Mouse (Mus musculus): ENCODE data around the gene Pak4. TPM values are rescaled to one million over a fixed set of nuclear protein-coding genes. Genes with fewer than 3 reads are reported as not detected.
"Not testable (repeated sequence)": the region's sequence is repeated elsewhere in the genome, so short reads cannot be mapped to it uniquely, and the experiment has no call there.

The Pak4 gene
- polyA plus RNA-seq, 1 experiment from 2014 or later, result 18.1 TPM

DNA sequence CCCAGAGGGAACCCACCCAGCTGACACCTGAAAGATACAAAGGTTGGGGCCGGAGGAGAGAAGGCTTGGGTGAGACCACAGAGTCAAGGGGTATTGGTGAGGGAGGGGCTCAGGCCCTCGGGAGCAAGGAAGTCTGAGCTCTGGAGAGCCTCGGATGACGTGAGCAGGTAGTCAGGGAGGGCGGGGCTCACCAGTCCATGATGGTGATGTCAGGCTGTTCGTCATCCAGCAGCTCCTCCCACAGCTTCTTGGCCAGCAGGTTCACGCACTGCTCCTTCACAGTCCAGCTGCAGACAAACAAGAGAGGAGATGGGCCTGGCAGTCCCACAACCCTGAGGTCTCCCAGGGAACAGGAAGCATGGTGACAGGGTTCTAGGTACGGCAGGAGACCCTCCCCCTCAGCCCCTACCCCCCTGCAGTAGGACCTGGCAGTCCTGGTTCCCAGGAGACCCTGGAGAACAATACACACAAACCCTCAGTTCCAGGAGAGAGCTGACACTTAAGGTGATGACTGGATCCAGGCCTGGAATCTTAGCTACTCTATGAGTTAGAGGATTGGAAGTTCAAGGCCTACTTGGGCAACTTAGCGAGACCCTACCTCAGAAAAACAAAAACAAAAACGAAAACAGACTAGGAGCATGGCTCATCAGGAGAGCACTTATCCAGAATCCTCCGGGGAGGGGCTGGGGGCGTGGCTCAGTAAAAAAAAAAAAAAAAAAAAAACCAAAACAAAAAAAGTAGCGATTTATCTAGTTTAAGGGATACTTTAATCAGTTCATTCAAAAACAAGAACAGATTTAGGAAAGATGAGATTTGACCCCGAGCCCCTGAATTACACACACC is 52.7 kb downstream of the Pak4 start:
- H3K27ac ChIP-seq (ENCODE audit: low read length), result no peak overlapping the region
- H3K4me1 ChIP-seq (ENCODE audit: control insufficient read depth, insufficient read depth, low read length), result peaks cover 15% of the 10 kb centered on the region; the same call in 1 of the 2 replicates
- 26% methylated on average over 14 of the region's 14 CpGs for WGBS
- no peak overlapping the region for H3K4me2 ChIP-seq (ENCODE audit: low read length)
- H3K4me3 ChIP-seq (ENCODE audit: low read depth, low read length), result no peak overlapping the region
- H3K36me3 ChIP-seq (ENCODE audit: control insufficient read depth, insufficient read depth, low read length), result no peaks in the 10 kb centered on the region
- peak; percentile 52; the same call in 1 of the 2 replicates for ATAC-seq
- no peak overlapping the region for H3K9ac ChIP-seq (ENCODE audit: low read depth, low read length)
- H3K9me3 ChIP-seq (replicated peaks; ENCODE audit: control insufficient read depth, low read length, poor library complexity, severe bottlenecking), result no peaks in the 10 kb centered on the region
- H3K27me3 ChIP-seq (ENCODE audit: control insufficient read depth, insufficient read depth, low read depth, low read length), result peaks cover 24% of the 10 kb centered on the region

- Histone ChIP-seq H3K27me3 (ENCODE audit: control insufficient read depth, insufficient read depth, low read depth, low read length) (peaks cover 24% of the 10 kb centered on the region), H3K4me3 (ENCODE audit: low read depth, low read length) (peak overlapping the region; percentile 30), H3K9ac (ENCODE audit: low read depth, low read length) (peak overlapping the region; percentile 43), H3K36me3 (ENCODE audit: control insufficient read depth, insufficient read depth, low read length) (no peaks in the 10 kb centered on the region), H3K9me3 (replicated peaks; ENCODE audit: control insufficient read depth, low read length, poor library complexity, severe bottlenecking) (no peaks in the 10 kb centered on the region), H3K4me2 (ENCODE audit: low read length) (peak overlapping the region; percentile 54), H3K27ac (ENCODE audit: low read length) (no peak overlapping the region), H3K4me1 (ENCODE audit: control insufficient read depth, insufficient read depth, low read length) (peaks cover 15% of the 10 kb centered on the region; the same call in 1 of the 2 replicates)
- WGBS, result 3% methylated on average over 23 of the region's 27 CpGs
- ATAC-seq, result peak; percentile 56
These were observed 53.9 kb downstream of the Pak4 start for GRCm38 (mm10) chr7:28544051-28544601.

GRCm38 (mm10) chr7:28540526-28540925 is 57.5 kb downstream of the Pak4 start, which contains the start of gene Sycn:
Gene Sycn (plus strand): TSS chr7:28540885.
- no peaks in the 10 kb centered on the region for H3K36me3 ChIP-seq (ENCODE audit: control insufficient read depth, insufficient read depth, low read length)
- H3K9ac ChIP-seq (ENCODE audit: low read depth, low read length), result no peak within 1 kb of the TSS
- H3K4me1 ChIP-seq (ENCODE audit: control insufficient read depth, insufficient read depth, low read length), result peaks cover 2% of the 10 kb centered on the region; the same call in 1 of the 2 replicates
- WGBS, result 78% methylated on average over 4 of the region's 4 CpGs
- peaks cover 8% of the 10 kb centered on the region for H3K27me3 ChIP-seq (ENCODE audit: control insufficient read depth, insufficient read depth, low read depth, low read length)
- H3K27ac ChIP-seq (ENCODE audit: low read length), result no peak within 1 kb of the TSS
- no peak within 1 kb of the TSS for H3K4me3 ChIP-seq (ENCODE audit: low read depth, low read length)
- no peak within 1 kb of the TSS for H3K4me2 ChIP-seq (ENCODE audit: low read length)
- ATAC-seq, result no peak
- H3K9me3 ChIP-seq (replicated peaks; ENCODE audit: control insufficient read depth, low read length, poor library complexity, severe bottlenecking), result no peaks in the 10 kb centered on the region

GRCm38 (mm10) chr7:28538886-28539285 is 59.1 kb downstream of the Pak4 start:
- ATAC-seq; H3K4me2 ChIP-seq (ENCODE audit: low read length); H3K4me3 ChIP-seq (ENCODE audit: low read depth, low read length); H3K27ac ChIP-seq (ENCODE audit: low read length); H3K27me3 ChIP-seq (ENCODE audit: control insufficient read depth, insufficient read depth, low read depth, low read length); H3K9me3 ChIP-seq (replicated peaks; ENCODE audit: control insufficient read depth, low read length, poor library complexity, severe bottlenecking); H3K4me1 ChIP-seq (ENCODE audit: control insufficient read depth, insufficient read depth, low read length); H3K36me3 ChIP-seq (ENCODE audit: control insufficient read depth, insufficient read depth, low read length); H3K9ac ChIP-seq (ENCODE audit: low read depth, low read length): not testable (repeated sequence)
- 89% methylated on average over 6 of the region's 6 CpGs for WGBS

- no peaks in the 10 kb centered on the region for H3K9me3 ChIP-seq (replicated peaks; ENCODE audit: control insufficient read depth, low read length, poor library complexity, severe bottlenecking)
- no peak overlapping the region for H3K4me3 ChIP-seq (ENCODE audit: low read depth, low read length)
- no peak for ATAC-seq
- H3K4me1 ChIP-seq (ENCODE audit: control insufficient read depth, insufficient read depth, low read length), result no peaks in the 10 kb centered on the region
- H3K4me2 ChIP-seq (ENCODE audit: low read length), result no peak overlapping the region
- H3K27ac ChIP-seq (ENCODE audit: low read length), result no peak overlapping the region
- H3K9ac ChIP-seq (ENCODE audit: low read depth, low read length), result no peak overlapping the region
- H3K27me3 ChIP-seq (ENCODE audit: control insufficient read depth, insufficient read depth, low read depth, low read length), result no peaks in the 10 kb centered on the region
- 75% methylated on average over 8 of the region's 8 CpGs for WGBS
- no peaks in the 10 kb centered on the region for H3K36me3 ChIP-seq (ENCODE audit: control insufficient read depth, insufficient read depth, low read length)
These were observed 66.0 kb downstream of the Pak4 start for GRCm38 (mm10) chr7:28532005-28532404.

GRCm38 (mm10) chr7:28527922-28528719 is 69.9 kb downstream of the Pak4 start:
- no peak overlapping the region for H3K4me3 ChIP-seq (ENCODE audit: low read depth, low read length)
- no peak overlapping the region for H3K27ac ChIP-seq (ENCODE audit: low read length)
- H3K4me1 ChIP-seq (ENCODE audit: control insufficient read depth, insufficient read depth, low read length), result no peaks in the 10 kb centered on the region
- 9% methylated on average over 19 of the region's 19 CpGs for WGBS
- no peak overlapping the region for H3K9ac ChIP-seq (ENCODE audit: low read depth, low read length)
- ATAC-seq, result no peak
- H3K4me2 ChIP-seq (ENCODE audit: low read length), result no peak overlapping the region
- no peaks in the 10 kb centered on the region for H3K36me3 ChIP-seq (ENCODE audit: control insufficient read depth, insufficient read depth, low read length)
- H3K27me3 ChIP-seq (ENCODE audit: control insufficient read depth, insufficient read depth, low read depth, low read length), result no peaks in the 10 kb centered on the region
- H3K9me3 ChIP-seq (replicated peaks; ENCODE audit: control insufficient read depth, low read length, poor library complexity, severe bottlenecking), result no peaks in the 10 kb centered on the region

- not testable (repeated sequence) for H3K9ac ChIP-seq (ENCODE audit: low read depth, low read length); H3K4me2 ChIP-seq (ENCODE audit: low read length); H3K9me3 ChIP-seq (replicated peaks; ENCODE audit: control insufficient read depth, low read length, poor library complexity, severe bottlenecking); H3K27me3 ChIP-seq (ENCODE audit: control insufficient read depth, insufficient read depth, low read depth, low read length); H3K4me3 ChIP-seq (ENCODE audit: low read depth, low read length); H3K27ac ChIP-seq (ENCODE audit: low read length); ATAC-seq; H3K36me3 ChIP-seq (ENCODE audit: control insufficient read depth, insufficient read depth, low read length); H3K4me1 ChIP-seq (ENCODE audit: control insufficient read depth, insufficient read depth, low read length)
- WGBS, result 80% methylated on average over 5 of the region's 6 CpGs
These were observed 75.4 kb downstream of the Pak4 start, which contains the start of gene Ifnl3 for GRCm38 (mm10) chr7:28522536-28522935. Gene Ifnl3 (plus strand): TSS chr7:28522836.

DNA sequence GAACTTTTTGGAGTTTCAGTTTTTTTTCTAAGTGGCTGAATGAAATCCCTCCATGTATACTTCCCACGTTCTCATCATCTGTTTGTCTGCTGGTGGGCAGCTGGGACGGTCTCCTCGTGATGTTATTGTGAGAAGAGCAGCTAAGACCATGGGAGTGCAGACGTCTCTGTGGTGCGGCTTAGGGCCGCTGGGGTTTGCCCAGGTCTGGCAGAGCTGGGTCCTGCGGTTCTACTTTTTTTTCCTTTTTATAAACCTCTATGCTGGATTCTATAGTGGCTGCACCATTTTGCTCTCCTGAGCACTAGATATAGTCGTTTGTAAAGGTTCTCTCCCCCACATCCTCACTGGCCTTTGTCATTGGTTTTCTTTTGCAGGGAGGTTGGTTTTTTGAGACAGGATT is 86.5 kb downstream of the Pak4 start:
- H3K4me3 ChIP-seq (ENCODE audit: low read depth, low read length), result no peak overlapping the region
- no peaks in the 10 kb centered on the region for H3K36me3 ChIP-seq (ENCODE audit: control insufficient read depth, insufficient read depth, low read length)
- H3K9ac ChIP-seq (ENCODE audit: low read depth, low read length), result no peak overlapping the region
- H3K27ac ChIP-seq (ENCODE audit: low read length), result no peak overlapping the region
- no peaks in the 10 kb centered on the region; the same call in 1 of the 2 replicates for H3K27me3 ChIP-seq (ENCODE audit: control insufficient read depth, insufficient read depth, low read depth, low read length)
- no peaks in the 10 kb centered on the region for H3K4me1 ChIP-seq (ENCODE audit: control insufficient read depth, insufficient read depth, low read length)
- WGBS, result 76% methylated on average over 8 of the region's 8 CpGs
- no peak for ATAC-seq
- no peaks in the 10 kb centered on the region for H3K9me3 ChIP-seq (replicated peaks; ENCODE audit: control insufficient read depth, low read length, poor library complexity, severe bottlenecking)
- H3K4me2 ChIP-seq (ENCODE audit: low read length), result no peak overlapping the region

Measured in midbrain, embryonic 16.5 days (tissue).